Mouse (Mus musculus): ENCODE measurements around the gene Lcn12.

GRCm38 (mm10) chr2:25461407-25461806, 32.3 kb downstream of the Lcn12 start:
- TF ChIP-seq POLR2A (IDR thresholded peaks at IDR 0.05; ENCODE audit: extremely low read depth, insufficient read depth, low read length), result no peak
- no peak for TF ChIP-seq CTCF (IDR thresholded peaks at IDR 0.05; ENCODE audit: low read depth, low read length)

Measured in liver, adult 2 months (tissue).